Mouse (Mus musculus): ENCODE measurements around the gene 2900026A02Rik.

Gene 2900026A02Rik

DNA sequence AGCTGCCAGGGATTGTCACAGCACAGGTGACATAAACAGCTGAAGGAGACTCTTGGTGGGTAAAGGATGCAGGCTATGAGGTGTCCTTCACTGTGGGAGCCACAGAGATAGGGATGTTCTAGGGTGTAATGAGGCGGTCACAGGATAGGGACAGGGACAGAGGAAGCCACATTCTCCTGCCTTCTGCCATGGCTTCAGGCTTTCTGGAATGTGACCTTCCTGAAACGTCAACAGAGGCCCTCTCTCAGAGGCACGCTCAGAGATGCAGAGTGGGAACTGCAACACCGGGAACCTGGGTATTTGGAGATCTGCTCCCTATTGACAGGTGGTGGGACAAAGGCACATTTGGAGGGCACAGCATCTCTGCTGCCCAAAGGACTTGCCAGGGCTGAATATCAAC is 134.0 kb downstream of the 2900026A02Rik start:
- no peak for DNase-seq

- DNase-seq: peak; percentile 66
Measured at GRCm38 (mm10) chr5:113086439-113086838, 134.6 kb downstream of the 2900026A02Rik start.

- no peak for DNase-seq
Measured at GRCm38 (mm10) chr5:113085931-113086330, 135.1 kb downstream of the 2900026A02Rik start.

GRCm38 (mm10) chr5:113084309-113084708 is 136.7 kb downstream of the 2900026A02Rik start:
- no peak for DNase-seq

DNA sequence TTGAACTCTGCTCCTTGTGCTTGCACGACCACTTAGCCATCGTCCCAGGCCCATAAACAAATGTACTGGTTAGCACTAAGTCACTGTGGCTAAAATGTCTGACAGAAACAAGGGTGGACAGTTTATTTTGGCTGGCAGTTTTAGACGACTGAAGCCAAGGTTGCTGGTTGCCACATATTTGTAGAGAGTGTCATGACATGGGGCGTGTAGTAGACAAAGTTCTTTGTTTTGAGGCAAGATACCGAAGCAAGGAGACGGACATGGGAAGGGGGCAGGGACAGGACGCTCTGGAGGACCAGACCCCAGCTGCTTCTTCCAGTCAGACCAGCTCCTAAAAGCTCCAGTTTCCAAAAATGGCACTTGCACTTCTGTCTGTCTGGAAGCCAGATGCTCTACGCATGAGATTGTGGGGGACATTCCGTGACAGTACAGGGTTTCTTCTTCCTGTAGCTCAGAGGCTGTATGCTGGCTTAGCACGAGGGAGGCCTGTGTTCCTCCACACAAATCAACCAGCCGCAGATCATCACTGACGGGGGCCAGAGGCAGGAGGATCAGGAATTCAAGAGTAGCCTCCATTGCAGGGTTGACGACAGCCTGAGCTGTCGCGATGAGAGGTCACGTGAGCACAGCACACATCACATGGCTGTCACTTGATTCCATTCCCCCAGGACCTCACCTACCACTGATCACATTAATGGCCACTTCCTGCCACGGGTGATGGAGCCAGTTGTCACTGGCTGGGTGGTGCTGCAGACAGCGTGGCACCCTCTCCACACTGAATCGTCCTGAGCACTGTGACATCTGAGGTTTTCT is 138.5 kb downstream of the 2900026A02Rik start:
- no peak for DNase-seq

DNA sequence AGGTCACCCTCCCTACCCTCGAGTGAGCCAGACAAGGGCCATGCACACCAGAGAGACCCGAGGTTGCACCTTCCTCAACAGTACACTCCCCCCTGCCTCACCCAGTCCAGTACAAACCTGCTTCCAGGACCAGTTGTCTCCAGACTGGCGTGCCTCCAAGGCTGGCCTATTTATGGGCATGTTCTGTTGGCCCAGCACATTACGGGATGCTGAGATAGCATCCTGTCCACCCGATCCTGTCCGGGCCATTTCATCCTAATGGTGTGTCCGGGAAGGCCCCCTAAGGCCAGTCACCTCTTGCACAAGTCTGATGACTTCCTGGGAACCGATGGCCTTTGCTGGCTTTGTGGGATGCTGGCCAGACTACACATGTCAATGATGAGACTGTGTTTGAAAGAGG is 139.6 kb downstream of the 2900026A02Rik start, which contains the start of gene Crybb3:
Gene Crybb3 (minus strand): TSS at position 146 of the 400 bp plus-strand sequence.
- peak; percentile 90 for DNase-seq

DNA sequence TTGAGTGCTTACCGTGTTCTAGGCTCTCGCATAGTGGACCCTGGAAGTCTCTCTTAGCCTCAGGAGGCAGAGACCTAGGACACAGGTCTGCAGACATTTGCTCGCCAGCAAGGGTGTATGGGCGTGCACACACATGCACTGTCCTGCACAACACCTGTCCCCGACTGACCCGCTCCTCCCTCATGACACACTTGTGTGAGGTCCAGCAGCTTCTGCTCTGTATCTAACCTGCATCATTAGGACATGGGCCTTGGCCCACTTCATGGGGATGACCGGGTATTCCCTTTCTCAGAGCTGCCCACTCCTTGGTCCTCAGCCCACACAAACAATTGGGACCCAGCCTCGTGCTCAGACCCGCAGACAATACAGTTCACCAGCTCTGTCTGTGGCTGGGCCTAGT is 140.0 kb downstream of the 2900026A02Rik start:
- DNase-seq: no peak

GRCm38 (mm10) chr5:113079783-113080182 is 141.3 kb downstream of the 2900026A02Rik start:
- DNase-seq: peak; percentile 51

DNA sequence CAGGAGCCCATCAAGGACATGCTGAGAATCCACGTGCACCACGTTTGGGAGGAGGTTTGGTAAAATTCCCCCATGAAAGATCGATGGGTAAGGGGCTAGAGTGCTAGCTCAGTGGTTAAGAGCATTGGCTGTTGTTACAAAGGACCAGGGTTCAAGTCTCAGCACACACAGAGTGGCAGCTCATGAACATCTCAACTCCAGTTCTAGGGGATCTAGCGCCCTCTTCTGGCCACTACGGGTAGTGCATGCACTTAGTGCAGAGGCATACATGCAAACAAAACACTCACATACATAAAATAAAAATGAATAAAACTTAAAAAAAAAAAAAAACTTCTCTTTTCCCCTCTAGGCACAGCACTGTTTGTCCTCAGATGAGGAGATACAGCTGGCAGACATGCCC is 142.3 kb downstream of the 2900026A02Rik start:
- no peak for DNase-seq

DNA sequence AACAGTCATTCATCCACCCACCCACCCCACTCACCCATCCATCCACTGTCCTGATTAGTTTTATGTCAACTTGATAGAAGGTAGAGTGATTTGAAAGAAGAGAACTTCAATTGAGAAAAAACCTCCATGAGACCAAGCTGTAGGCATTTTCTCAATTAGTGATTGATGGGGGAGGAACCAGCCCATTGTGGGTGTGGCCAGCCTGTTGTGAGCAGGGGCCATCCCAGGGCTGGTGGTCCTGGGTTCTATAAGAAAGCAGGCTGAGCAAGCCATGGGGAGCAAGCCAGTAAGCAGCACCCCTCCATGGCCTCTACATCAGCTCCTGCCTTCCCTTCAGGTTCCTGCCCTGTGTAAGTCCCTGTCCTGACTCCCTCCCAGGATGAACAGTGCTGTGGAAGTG is 151.0 kb downstream of the 2900026A02Rik start, which contains the start of gene Crybb2:
Gene Crybb2 (minus strand): TSS at position 101 of the 400 bp plus-strand sequence.
- DNase-seq: no peak

GRCm38 (mm10) chr5:113054308-113054707 is 166.7 kb downstream of the 2900026A02Rik start:
- peak; percentile 88 for DNase-seq

GRCm38 (mm10) chr5:113050581-113051185 is 170.4 kb downstream of the 2900026A02Rik start:
- DNase-seq: no peak

GRCm38 (mm10) chr5:113049876-113050275 is 171.2 kb downstream of the 2900026A02Rik start:
- DNase-seq: peak; percentile 39

GRCm38 (mm10) chr5:113045511-113046273 is 175.3 kb downstream of the 2900026A02Rik start:
- DNase-seq: no peak

GRCm38 (mm10) chr5:113043531-113043930 is 177.5 kb downstream of the 2900026A02Rik start:
- DNase-seq: peak; percentile 97

DNA sequence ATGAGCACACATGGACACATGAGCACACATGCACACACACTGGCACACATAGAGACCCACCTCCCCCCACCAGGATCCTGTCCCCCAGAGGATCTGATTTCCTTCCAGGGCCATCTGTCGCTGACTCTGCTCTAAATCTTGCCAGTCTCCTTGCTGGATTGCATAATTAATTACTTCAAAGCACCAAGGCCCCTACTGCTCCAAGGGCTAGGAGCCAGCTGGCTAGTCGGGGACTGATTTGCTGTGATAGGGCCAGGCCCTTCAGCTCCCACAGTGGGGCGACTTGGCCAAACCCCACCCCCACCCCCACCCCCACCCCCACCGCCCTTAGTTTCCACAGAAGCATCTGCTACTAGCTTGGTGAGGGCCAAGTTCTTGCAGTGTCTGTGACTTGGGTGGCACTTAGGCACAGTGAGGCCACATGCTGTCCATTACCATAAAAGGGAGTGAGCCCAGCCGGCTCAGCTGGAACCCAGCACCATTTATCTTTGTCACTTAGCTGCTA is 179.4 kb downstream of the 2900026A02Rik start:
- DNase-seq: peak; percentile 98

DNA sequence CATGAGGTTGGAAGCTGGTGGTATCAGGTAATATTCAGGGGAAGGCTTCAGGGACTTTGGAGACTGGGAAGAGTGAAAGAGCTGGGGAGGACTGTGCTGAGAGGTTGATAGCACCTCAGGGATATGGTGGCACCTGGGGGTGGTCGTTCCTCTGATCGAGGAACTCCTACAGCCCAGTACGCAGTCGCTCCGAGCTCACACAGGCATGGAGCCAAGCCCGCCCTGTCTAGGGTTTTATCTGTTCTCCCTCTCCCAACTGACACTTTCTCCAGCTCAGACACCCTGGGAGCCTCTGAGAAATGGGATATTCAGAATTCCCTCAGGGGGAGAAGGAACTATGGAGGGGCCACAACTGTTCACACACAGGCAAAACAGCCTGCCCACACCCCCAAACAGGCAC is 180.3 kb downstream of the 2900026A02Rik start:
- DNase-seq: peak; percentile 68

DNA sequence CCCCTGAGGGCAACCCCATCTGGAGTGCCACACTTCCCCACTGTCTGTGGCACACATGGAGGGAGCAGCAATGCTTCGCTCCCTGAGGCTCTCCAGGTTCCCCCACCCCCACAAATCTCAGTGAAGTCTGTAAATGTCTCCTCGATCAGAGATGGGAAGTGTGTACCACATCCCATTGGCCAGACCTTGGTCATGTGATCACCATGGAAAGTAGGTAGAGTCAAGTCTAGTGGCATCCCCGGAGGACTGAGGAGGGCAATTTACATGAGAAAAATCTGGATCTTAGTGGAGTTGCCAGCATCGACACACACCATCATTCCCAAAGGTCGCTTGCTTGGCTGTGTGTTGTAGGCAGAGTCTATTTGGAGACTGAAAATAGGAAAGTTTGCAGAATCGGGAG is 182.4 kb downstream of the 2900026A02Rik start:
- DNase-seq: peak; percentile 21

Measured in cerebellum, adult 9-10 months (tissue).